Mouse (Mus musculus) cerebellum, adult 2 months (tissue): ENCODE results near the gene Cdh20.
"Not testable (repeated sequence)": the region's sequence is repeated elsewhere in the genome, so short reads cannot be mapped to it uniquely, and the experiment has no call there.

ENCODE experiments used
- CTCF ChIP-seq: fragments of 200-500 bp; IDR thresholded peaks from 2 replicates; pipeline ENCODE4 v1.5.1; 2011; ENCODE audit warnings: low read depth, mild to moderate bottlenecking, control low read depth, low read length, moderate library complexity, borderline replicate concordance; ENCODE audit not compliant: insufficient read depth
- POLR2A ChIP-seq: fragments of 200-500 bp; IDR thresholded peaks from 2 replicates; pipeline ENCODE4 v1.6.1; 2011; ENCODE audit warnings: low read length, control low read depth, borderline replicate concordance; ENCODE audit not compliant: insufficient read depth

- not testable (repeated sequence) for TF ChIP-seq CTCF, POLR2A
These were observed 181.3 kb downstream of the Cdh20 start for GRCm38 (mm10) chr1:104949640-104950039.
